ENCODE assay signal across 10 mouse cellular contexts in the genomic region with DNA sequence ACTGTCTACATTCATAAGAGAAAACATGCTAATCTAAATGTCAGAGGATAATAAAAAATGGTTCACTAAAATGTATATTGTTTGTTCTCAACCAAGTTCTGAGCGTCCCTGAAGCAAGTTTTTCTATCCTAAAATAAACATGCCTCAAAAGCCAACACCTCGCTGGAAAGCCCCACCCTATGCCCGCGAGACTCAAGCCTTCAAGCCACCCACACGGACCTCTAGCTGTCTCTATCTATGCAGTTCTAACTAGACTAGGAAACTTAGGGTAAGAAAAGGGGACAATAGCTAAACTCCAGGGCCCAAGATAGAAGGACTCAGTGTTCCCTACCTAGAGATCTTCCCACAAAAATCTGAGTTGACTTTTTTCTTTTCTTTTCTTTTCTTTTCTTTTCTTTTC. TPM values are rescaled to one million over a fixed set of nuclear protein-coding genes. Genes with fewer than 3 reads are reported as not detected.
DNase-seq lines count a peak whose midpoint lies in the region; ATAC-seq lines count a peak whose summit lies in the region.
"Had no signal": no experiment of that assay in that cellular context is flagged by ENCODE, and none has a peak within 500 bp of the region (broad histone marks: within the 10 kb centered on the region; RNA-seq: fewer than 3 reads in every experiment).

No protein-coding gene starts in this region.

- WGBS in heart, embryonic 15.5 days = 31% methylated on average over 5 of the region's 5 CpGs
- WGBS in midbrain, embryonic 16.5 days = 44% methylated on average over 5 of the region's 5 CpGs
- WGBS in midbrain, embryonic 11.5 days = 39% methylated on average over 5 of the region's 5 CpGs
- 52% methylated on average over 5 of the region's 5 CpGs for WGBS in neural tube, embryonic 15.5 days

- H3K4me2 ChIP-seq in heart, embryonic 15.5 days = peak overlapping the region; percentile 94; the same call in 1 of the 2 replicates
- peak overlapping the region; percentile 97; the same call in 1 of the 2 replicates for H3K4me2 ChIP-seq in midbrain, embryonic 16.5 days (ENCODE audit: low read length)
- no peak overlapping the region for H3K4me2 ChIP-seq in midbrain, embryonic 11.5 days
- peak overlapping the region; percentile 99 for H3K4me2 ChIP-seq in neural tube, embryonic 15.5 days

- H3K4me1 ChIP-seq in heart, embryonic 15.5 days (replicated peaks) = peaks cover 23% of the 10 kb centered on the region
- peaks cover 5% of the 10 kb centered on the region; the same call in 1 of the 2 replicates for H3K4me1 ChIP-seq in midbrain, embryonic 16.5 days (ENCODE audit: control insufficient read depth, insufficient read depth, low read length)
- H3K4me1 ChIP-seq in midbrain, embryonic 11.5 days (ENCODE audit: control insufficient read depth, insufficient read depth, low read length) = peaks cover 11% of the 10 kb centered on the region; the same call in 1 of the 2 replicates
- H3K4me1 ChIP-seq in neural tube, embryonic 15.5 days = peaks cover 17% of the 10 kb centered on the region; the same call in 1 of the 2 replicates

- H3K36me3 ChIP-seq in heart, embryonic 15.5 days = no peaks in the 10 kb centered on the region
- no peaks in the 10 kb centered on the region for H3K36me3 ChIP-seq in midbrain, embryonic 16.5 days (ENCODE audit: control insufficient read depth, insufficient read depth, low read length)
- H3K36me3 ChIP-seq in midbrain, embryonic 11.5 days (ENCODE audit: control insufficient read depth, insufficient read depth, low read length) = no peaks in the 10 kb centered on the region
- H3K36me3 ChIP-seq in neural tube, embryonic 15.5 days = no peaks in the 10 kb centered on the region

- no peak for ATAC-seq in heart, embryonic 15.5 days (replicated peaks; ENCODE audit: insufficient number of reproducible peaks, insufficient read depth, low FRiP score, low read depth)
- ATAC-seq in midbrain, embryonic 16.5 days = no peak
- ATAC-seq in midbrain, embryonic 11.5 days (ENCODE audit: low FRiP score) = no peak
- no peak for ATAC-seq in neural tube, embryonic 15.5 days (ENCODE audit: low FRiP score)

- no peaks in the 10 kb centered on the region for H3K27me3 ChIP-seq in heart, embryonic 15.5 days
- H3K27me3 ChIP-seq in midbrain, embryonic 16.5 days (ENCODE audit: control insufficient read depth, insufficient read depth, low read depth, low read length) = no peaks in the 10 kb centered on the region
- no peaks in the 10 kb centered on the region; the same call in 1 of the 2 replicates for H3K27me3 ChIP-seq in midbrain, embryonic 11.5 days (ENCODE audit: control insufficient read depth, insufficient read depth, low read length)
- H3K27me3 ChIP-seq in neural tube, embryonic 15.5 days (replicated peaks) = 0 out of 2 replicates have a peak, but pooled peaks cover 6% of the 10 kb centered on the region
- H3K27me3 ChIP-seq: Patski had no signal

- no peak overlapping the region for H3K27ac ChIP-seq in heart, embryonic 15.5 days
- no peak overlapping the region for H3K27ac ChIP-seq in midbrain, embryonic 16.5 days (ENCODE audit: low read length)
- no peak overlapping the region for H3K27ac ChIP-seq in midbrain, embryonic 11.5 days (ENCODE audit: low read depth, low read length)
- no peak overlapping the region for H3K27ac ChIP-seq in neural tube, embryonic 15.5 days (replicated peaks)
- H3K27ac ChIP-seq: layer of hippocampus, adult 2 months had no signal

- DNase-seq in heart, adult 18-20 months = no peak
- DNase-seq in midbrain, embryonic 11.5 days (ENCODE audit: low spot score, missing footprints) = no peak
- DNase-seq in induced T-regulatory cell, adult 2 months (ENCODE audit: low read depth) = peak; percentile 67
- no peak for DNase-seq in adrenal gland, postnatal 10 days
- DNase-seq in embryo, embryonic 10 days (ENCODE audit: low spot score) = no peak

- H3K9ac ChIP-seq in heart, embryonic 15.5 days = no peak overlapping the region
- no peak overlapping the region for H3K9ac ChIP-seq in midbrain, embryonic 16.5 days (ENCODE audit: low read depth, low read length)
- H3K9ac ChIP-seq in midbrain, embryonic 11.5 days (ENCODE audit: low read length) = no peak overlapping the region
- no peak overlapping the region for H3K9ac ChIP-seq in neural tube, embryonic 15.5 days (replicated peaks)

- no peak overlapping the region for H3K4me3 ChIP-seq in heart, embryonic 15.5 days
- no peak overlapping the region for H3K4me3 ChIP-seq in midbrain, embryonic 16.5 days (ENCODE audit: low read depth, low read length)
- no peak overlapping the region for H3K4me3 ChIP-seq in midbrain, embryonic 11.5 days (ENCODE audit: low read depth, low read length)
- H3K4me3 ChIP-seq in neural tube, embryonic 15.5 days (replicated peaks) = 0 out of 2 replicates have a peak overlapping the region, but pooled peaks have one; percentile 59

- H3K9me3 ChIP-seq in heart, embryonic 15.5 days (replicated peaks) = no peaks in the 10 kb centered on the region
- H3K9me3 ChIP-seq in midbrain, embryonic 16.5 days (replicated peaks; ENCODE audit: control insufficient read depth, low read length, poor library complexity, severe bottlenecking) = no peaks in the 10 kb centered on the region
- no peaks in the 10 kb centered on the region for H3K9me3 ChIP-seq in midbrain, embryonic 11.5 days (ENCODE audit: control insufficient read depth, low read length)
- no peaks in the 10 kb centered on the region for H3K9me3 ChIP-seq in neural tube, embryonic 15.5 days (replicated peaks)

RNA-seq across cellular contexts. Expression of a gene that starts 40.6 kb away (rescaled TPM):
- 48.5 and 52.8 TPM in 2 replicates for polyA plus RNA-seq in heart, embryonic 15.5 days (2015; fragmentation: Nextera tagmentation; extraction: Ambion mirVana)
- 10 to 100 TPM; 51.5 to 62.3 TPM for total RNA-seq in heart, adult 18-20 months (2021)
- 17.7 and 23.7 TPM in 2 replicates for polyA plus RNA-seq in midbrain, embryonic 16.5 days (2015; fragmentation: Nextera tagmentation; extraction: Ambion mirVana)
- 28.5 and 28.7 TPM in 2 replicates for polyA plus RNA-seq in midbrain, embryonic 11.5 days (2014; fragmentation: Nextera tagmentation; extraction: Ambion mirVana)
- polyA plus RNA-seq in neural tube, embryonic 15.5 days (2015; fragmentation: Nextera tagmentation; extraction: Ambion mirVana) = 23.1 and 29.3 TPM in 2 replicates
- 100 to 1,000 TPM; 145 to 179 TPM for total RNA-seq in adrenal gland, postnatal 10 days (2021)
